Mouse (Mus musculus): ENCODE measurements around the gene Zcchc18.
"Not testable (repeated sequence)": the region's sequence is repeated elsewhere in the genome, so short reads cannot be mapped to it uniquely, and the experiment has no call there.

Gene Zcchc18

DNA sequence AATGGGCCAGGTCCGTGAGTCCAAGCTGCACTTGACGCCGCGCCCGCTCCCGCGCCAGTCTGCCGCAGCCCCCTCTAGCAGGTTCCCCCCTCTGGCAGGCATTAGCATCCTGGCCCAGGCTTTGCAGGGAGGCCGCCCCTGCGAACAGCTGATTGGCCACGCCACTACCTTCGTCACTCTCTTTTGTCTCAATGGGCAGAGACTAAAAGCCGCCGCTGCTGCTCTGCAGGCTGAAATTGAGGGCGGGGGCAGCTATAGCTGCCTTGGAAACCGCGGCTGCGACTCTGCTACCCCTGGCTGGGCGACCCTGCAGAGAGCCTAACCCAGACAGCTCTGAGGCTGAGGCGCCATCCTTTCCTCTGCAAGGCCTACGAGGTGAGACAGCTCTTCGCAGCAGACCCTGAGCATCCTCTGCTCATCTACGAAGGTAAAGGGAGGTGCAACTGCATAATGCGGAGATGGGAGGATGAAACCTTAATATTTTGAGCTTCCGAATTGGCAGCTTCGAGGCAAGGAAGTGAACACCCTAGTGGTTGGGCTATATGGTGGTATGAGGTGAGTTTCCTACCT is at the start of gene Zcchc18:
Gene Zcchc18 (plus strand): TSS at position 178 of the 570 bp plus-strand sequence.
- DNase-seq: peak; percentile 84 to 88

DNA sequence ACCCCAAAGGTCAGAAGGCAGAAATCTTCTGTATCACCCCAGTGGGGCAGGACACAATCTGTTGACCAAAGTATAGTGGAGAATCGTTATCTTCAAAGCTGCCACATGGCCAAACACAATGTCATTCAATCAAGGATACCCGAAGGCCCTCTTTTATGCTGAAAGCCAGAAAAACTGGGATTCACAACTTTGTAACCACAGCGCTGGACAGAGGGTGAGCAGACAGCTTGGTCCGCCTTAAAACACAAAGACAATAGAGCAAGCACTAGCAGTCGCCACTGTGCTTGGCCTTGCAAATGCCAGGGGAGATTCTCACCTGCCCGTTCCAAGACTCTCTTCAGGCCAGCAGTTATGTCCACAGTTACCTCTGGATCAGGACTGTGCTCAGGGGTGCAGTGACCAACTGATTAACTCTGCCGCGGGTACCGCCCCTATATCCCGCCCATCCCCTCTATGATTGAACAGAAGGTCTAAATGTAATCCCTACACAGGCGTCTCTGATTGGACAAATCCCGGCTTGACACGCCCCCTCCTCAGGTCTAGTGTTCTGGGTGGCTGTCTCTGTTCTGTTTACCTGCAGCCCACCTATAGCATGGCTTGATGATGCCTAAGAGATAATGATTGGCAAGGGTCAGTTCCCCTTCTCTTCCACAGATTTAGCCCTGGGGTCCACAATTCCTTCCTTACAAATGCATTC is 35.2 kb upstream of the Zcchc18 start:
- DNase-seq: peak; percentile 85 to 87

DNA sequence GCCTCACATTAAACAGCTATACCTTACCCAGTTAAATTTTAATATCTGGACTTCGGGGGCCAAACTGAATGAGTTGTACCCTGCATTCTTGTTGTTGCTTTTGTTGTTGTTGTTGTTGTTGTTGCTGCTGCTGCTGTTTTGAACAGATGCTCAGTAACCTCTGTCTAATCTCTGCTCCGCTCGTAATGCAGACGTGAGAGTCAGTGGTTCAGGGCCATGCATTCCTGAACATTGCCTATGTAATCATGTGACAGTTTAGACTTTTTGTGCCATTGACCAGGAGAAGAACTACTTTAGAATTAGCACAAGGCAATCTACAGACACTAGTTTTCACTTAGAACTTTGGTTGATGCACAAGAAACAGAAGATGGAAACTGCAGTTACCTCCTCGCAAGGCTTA is 34.7 kb upstream of the Zcchc18 start:
- DNase-seq: not testable (repeated sequence)

DNA sequence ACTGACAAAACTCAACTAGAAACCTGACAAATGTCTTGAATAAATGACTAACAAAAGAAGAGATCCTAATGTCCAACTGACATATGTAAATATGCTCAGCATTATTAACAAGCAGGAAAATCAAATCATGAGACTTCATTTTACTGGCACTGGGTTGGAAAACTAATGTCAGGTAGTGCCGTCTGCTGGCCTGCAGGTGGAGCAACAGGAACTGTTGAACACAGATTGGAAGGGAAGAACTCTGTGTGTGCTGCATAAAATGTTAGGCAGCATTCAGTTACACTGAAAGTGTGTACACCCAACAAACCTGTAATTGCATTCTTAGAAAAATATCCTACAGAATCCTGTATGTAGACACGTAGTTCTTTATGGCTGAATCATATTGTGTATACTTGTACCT is 33.3 kb upstream of the Zcchc18 start:
- DNase-seq: peak; percentile 32 to 59

DNA sequence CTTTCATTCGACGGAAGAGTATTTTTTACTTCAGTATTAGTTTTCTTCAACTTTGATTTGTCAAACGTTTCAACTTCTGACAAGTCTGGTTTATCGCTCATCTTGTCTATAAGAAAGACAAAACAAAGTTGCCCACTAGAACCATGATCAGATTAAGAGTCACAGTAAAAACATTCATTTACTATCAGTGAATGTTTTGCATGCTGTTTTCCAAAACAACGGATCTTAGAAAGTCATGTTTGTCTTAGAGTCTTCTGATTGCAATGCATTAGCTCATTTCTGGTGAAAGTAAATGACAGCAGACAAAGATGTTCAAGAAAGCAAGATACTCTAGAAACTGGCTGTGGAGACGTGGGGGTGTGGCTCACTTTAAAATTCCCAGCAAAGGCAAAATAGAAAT is 17.6 kb upstream of the Zcchc18 start, which contains the start of gene Tmsb15b2:
Gene Tmsb15b2 (minus strand): TSS at position 101 of the 400 bp plus-strand sequence.
- DNase-seq: not testable (repeated sequence)

DNA sequence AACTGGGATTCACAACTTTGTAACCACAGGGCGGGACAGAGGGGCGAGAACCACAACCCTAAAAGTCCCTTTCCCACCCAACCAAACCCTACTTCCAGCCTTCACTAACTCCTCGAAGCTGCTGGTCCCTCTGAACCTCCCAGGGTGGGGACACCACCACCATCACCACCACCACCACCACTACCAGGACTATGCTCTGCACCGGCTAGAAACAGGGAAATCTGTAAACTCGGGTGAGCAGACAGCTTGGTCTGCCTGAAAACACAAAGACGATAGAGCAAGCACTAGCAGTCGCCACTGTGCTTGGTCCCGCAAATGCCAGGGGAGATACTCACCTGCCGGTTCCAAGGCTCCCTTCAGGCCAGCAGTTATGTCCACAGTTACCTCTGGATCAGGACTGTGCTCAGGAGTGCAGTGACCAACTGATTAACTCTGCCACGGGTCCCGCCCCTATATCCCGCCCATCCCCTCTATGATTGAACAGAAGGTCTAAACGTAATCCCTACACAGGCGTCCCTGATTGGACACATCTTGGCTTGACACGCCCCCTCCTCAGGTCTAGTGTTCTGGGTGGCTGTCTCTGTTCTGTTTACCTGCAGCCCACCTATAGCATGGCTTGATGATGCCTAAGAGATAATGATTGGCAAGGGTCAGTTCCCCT is 16.4 kb upstream of the Zcchc18 start, which contains the start of the genes Tmsb15l and Tmsb15b1:
Gene Tmsb15l (minus strand): TSS at position 446 of the 661 bp plus-strand sequence.
Gene Tmsb15b1 (minus strand): TSS at position 451 of the 661 bp plus-strand sequence.
- DNase-seq: peak; percentile 48 to 86

DNA sequence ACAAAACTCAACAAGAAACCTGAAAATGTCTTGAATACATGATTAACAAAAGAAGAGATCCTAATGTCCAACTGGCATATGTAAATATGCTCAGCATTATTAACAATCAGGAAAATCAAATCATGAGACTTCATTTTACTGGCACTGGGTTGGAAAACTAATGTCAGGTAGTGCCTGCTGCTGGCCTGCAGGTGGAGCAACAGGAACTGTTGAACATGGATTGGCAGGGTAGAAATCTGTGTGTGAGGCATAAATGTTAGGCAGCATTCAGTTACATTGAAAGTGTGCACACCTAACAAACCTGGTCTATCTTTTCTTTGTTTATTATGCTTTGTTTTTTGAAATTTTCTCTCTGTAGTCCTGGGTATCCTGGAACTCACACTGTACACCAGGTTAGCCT is 14.3 kb upstream of the Zcchc18 start:
- DNase-seq: peak; percentile 27 to 56

DNA sequence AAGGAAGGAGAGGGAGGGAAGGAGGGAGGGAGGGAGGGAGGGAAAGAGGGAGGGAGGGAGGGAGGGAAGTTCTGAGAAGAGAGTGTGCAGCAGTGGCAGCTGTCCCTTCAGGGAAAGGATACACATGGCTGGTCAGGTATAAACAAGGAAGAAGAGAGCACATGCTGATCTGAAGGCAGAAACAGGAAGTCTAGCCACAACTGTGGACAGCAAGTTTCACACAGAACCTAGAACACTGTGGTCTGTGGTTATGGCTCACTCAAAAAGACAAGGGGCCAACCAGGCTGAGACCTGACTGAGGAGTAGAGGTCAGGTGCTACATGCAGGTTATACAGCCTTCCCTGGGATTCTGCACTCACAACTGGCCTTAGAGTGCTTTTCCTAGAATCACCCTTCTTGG is 6.9 kb upstream of the Zcchc18 start:
- DNase-seq: no peak

DNA sequence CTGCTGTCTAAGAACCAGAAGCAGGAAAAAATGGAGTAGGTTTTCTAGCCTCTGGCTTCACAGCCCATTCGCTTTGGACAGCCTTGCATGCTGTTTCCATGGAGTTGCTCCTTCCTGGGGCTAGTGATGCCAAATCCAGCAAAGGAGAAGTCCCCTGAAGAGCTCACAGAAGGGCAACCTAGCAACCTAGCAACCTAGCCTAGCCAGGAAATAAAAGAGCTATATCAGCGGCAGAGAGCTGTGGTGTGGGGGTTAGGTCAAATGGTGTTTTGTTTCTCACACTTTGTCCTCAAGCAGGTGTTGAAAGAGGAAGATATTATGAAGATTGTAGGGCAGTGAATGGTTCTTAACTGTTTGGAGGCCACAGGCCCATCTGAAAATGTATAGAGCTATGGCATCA is 1.7 kb upstream of the Zcchc18 start:
- DNase-seq: no peak

DNA sequence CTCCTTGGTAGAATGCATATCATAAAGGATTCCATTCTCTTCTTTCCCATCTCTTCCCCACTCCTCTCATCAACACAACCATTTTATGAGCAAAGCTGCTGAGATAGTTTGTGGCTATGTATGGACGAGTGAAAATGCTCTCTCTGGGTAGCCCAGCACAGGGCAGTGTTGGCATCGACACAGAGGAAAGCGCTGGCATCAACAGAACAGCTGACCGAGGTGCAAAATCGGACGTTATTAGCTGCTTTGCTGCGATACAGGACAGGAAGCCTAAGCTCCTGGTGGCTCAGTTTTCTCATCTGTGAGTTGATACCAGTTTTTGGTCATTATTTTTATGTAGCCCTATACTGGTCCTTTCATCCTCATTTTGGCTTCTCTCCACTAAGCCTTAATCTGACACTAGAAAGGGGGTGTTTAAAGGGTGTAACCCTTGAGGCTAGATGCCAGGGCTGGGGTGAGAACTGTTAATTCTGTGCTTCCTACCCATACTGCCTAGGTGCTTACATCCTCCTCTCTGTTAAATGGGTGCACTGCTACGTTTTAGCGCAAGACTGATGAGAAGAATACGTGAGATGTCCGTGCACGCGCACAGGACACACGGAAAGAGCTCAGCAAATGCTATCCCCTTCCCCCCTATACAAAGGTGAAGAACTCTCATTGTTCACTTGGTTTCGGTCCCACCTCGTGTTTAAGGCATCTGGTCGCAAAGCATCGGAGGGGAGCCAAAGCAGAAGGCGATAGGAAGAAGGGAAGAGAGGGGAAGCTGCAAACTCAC is 577 bp upstream of the Zcchc18 start:
- peak; percentile 46 to 49 for DNase-seq

DNA sequence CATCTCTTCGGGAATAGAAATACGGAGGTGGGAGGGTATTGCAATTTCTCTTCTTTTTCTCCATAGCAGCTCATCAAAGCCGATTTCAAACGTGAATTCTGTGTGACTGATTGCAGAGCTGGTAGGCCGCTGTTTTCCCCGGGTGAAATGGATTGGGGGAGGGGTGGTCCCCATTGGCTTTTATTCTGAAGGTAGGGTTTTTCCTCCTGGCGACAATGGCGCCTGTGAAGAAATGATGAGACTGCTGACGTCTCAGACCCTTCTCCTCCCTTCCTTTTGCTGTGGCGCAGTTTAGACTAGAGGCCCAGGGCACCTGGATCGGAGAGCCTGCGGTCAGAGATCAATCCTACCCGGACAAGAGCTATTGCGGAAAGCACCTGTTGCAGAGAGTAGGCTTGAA is 686 bp downstream of the Zcchc18 start:
- DNase-seq: peak; percentile 37 to 42

DNA sequence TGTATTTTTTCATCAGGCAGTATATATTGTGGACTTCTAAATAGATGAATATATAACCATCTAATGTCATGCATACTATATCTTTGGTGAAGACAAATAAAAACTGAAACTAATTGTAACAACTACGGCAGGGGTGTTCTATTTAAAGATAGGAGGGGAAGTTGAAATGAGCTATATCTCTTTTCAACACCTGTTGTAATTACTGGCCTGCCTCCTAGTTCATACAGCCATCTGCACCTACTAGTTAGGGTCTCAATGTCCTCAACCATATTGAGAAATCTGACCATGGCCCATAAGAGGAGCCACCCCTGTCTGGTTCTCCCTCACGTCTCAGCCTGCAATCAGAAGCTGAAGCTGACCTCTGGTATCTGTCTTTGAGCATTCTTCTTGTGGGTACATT is 3.3 kb downstream of the Zcchc18 start:
- no peak for DNase-seq

DNA sequence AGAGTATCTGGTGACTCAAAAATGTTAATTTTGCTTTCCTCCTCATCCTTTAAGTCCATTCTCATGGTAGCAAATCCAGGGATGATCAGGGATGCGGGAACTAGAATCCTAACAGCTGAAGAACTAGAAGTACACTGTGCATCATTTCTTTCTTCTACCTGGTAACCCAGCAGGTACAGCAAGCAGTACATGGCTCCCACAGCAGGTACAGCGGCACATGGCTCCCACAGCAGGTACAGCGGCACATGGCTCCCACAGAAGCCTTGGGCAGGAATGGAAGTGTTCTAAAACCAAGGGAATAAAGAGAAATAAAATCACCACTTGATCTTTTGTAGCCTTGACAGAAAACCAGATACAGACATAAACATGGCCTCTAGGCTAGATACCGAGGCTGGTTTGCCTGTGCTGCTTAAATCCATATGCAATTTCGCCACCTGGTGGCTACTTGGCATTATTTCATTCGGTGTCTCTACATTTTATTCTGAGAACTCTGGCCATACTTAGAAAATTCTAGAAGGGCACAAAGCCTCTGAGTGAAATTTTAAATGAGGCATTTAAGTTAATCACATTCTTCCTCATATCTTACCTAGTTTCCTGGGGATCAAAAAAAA is 22.2 kb downstream of the Zcchc18 start:
- peak; percentile 49 to 74 for DNase-seq

DNA sequence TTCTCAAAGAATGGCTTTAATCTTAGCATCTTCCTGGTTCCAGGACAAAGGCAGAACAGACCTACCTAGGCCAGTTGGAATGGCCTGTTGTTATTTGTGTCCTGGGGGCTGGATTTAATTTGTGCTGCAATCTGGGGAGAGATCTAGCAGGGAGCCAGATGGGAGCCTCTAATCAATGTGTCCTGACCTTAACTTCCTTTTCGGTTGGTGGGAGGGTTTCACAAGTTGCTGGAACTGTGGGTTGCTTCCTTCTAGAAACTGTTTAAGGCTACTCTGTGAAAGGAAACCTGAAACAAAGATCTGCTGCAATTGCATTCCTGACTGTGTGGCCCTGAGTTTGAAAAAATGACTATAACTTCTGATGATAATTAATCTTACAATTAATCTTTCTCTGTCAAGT is 24.7 kb downstream of the Zcchc18 start:
- no peak for DNase-seq

DNA sequence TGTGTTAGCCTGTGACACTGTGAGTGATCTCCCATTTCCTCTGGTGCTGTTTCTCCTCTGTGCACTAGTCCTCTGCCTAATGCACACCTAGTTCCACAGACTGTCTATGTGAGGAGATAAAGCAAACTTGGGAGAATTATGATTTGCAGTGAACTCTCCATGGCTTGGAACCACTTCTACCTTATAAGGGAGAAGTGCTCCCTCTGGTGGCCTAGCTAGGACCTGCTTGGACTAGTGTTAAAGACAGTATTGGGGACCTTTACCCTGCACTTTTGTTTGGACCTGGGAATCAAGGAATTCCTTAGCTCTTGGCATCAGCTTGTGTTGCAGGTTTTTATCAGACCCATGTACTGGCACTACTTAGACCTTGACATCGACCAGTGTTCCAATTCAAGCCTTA is 26.4 kb downstream of the Zcchc18 start:
- DNase-seq: peak; percentile 56 to 80

DNA sequence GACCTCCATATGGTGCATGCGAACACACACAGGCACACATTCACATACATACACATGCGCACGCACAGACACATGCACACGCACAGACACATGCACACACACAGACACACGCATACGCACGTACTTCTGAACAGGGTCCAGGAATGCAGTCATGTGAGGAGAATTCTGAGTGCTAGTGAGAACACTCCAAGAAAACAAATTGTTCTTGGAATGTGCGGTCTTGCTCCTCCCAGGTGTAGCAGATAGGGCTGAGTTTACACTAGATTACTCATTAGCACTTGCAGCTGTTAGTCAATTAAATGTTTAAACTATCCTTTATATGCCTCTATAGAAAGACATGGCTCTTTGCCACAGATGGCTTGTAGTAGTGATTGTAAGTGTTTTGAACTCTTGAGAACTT is 38.0 kb downstream of the Zcchc18 start:
- DNase-seq: no peak

DNA sequence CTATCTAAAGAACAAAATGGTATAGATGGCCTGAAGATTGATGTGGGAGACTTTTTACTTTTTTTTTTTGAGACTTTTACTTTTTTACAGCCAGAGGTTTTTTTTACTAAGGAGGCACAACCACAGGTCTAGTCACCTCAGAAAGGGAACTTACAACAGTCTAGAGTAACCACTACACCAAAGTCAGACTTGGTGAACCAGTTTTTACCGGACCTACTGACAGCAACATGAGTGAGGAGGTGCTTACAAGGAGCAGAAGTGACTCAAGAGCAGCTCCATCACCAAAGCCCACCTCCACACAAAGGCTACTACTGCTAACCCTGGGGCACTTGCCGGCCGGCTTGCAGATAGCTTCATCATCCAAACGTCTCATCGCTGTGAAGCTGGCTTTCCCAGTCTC is 38.8 kb downstream of the Zcchc18 start:
- no peak for DNase-seq

DNA sequence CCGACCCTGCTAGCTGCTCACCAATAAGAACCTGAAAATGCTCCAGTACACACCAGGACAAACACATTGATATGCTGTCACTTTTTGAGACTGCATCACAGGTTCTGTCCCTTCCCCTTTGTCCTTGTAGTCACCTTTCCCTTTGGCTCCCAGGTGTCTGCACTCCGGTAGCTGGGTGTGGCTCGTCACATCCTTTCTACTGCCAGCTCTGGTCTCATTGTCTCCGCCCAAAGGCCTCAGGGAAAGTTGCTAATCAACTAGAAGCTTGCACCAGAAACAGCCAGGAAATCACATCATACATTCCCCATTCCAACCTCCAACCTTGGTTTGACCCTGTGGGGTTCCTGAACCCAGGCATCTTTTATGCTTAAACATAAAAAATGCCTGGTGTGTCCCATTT is 41.4 kb downstream of the Zcchc18 start:
- DNase-seq: no peak

DNA sequence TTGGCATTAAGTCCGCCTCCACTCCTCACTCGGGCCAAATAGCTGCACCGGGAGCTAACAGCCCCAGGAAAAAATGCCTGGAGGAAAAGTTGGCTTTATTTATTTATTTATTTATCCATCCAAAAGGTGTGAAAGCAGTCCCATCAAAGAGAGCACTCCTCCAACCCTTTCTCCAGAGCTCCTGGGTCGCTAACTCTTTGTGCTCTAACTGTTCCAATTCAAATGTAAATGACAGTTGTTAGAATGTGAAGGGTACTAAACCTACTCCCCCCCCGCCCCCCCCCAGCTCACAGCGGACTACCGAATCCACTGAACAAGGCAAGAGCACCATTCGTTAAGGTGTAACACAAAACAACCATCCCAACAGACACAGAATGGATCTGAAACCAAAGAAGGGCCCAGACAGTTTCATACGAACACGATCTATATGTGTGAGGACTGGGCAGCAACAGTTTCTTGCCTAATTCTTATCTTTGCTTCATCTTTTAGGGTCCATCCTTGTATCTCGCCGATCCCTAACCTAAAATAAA is 44.6 kb downstream of the Zcchc18 start:
- DNase-seq: no peak

DNA sequence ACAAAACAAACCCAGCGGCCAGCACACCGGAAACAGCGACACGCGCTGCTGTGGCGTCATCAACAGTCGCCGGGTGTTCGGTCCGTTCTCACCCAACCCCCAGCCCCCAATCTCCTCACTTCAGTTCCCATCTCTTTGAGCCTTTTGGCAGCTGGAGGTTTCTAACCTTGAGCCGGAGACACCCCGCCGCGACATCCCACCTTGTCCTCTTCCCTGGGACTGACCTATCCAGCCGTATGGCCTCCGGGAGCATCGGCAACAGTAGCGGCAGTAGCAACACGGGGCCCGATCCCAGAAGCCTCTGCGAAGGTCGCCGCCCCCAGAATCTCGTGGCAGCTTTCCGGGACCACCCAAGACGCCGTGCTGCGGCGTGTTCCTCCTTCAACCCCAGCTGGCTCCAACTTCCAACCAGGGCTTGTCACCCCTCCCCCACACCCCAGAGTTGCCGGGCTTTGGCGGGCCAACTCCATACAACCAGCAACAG is 45.1 kb downstream of the Zcchc18 start, which contains the start of gene Slc25a53:
Gene Slc25a53 (minus strand): TSS at position 303 of the 484 bp plus-strand sequence.
- peak; percentile 86 to 90 for DNase-seq

DNA sequence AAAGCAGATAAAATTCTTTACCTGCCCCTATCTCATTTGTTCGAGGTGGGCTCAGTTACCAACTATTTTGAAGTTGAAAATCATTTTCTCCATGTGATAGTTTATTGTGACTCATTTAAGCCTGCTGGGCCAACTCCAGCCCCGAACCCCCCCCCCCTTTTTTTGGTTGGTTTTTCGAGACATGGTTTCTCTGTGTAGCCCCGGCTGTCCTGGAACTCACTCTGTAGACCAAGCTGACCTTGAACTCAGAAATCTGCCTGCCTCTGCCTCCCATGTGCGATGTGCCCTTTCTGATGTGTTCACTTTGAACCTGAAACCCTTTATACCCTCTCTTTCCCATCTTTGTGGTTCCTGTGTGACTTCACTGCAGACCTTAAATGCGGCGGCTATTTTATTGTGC is 45.5 kb downstream of the Zcchc18 start:
- no peak for DNase-seq

Measured in cerebellum, postnatal 25 days (tissue).